Mouse (Mus musculus) testis, adult 2 months (tissue): ENCODE data around the gene Syngr2.

Source experiments
- CTCF ChIP-seq: fragments of 200-500 bp; IDR thresholded peaks from 2 replicates; pipeline ENCODE4 v1.5.1; 2012; ENCODE audit warnings: low read depth, mild to moderate bottlenecking, inconsistent platforms, low read length, moderate library complexity; ENCODE audit not compliant: control insufficient read depth, insufficient read depth, insufficient replicate concordance
- POLR2A ChIP-seq: fragments of 200-500 bp; IDR thresholded peaks from 2 replicates; pipeline ENCODE4 v1.6.1; 2012; ENCODE audit warnings: low read depth, mild to moderate bottlenecking, inconsistent platforms, low read length, moderate library complexity; ENCODE audit not compliant: control insufficient read depth

- TF ChIP-seq CTCF (no peak), POLR2A (no peak)
These were observed 43.4 kb downstream of the Syngr2 start for GRCm38 (mm10) chr11:117852875-117853274.
